Mouse (Mus musculus): ENCODE measurements around the gene Cdc20b. TPM values are rescaled to one million over a fixed set of nuclear protein-coding genes. Genes with fewer than 3 reads are reported as not detected.

The Cdc20b gene
- total and polyA plus RNA-seq, 2 experiments from 2014 or later = 0.60 to 2.4 TPM

DNA sequence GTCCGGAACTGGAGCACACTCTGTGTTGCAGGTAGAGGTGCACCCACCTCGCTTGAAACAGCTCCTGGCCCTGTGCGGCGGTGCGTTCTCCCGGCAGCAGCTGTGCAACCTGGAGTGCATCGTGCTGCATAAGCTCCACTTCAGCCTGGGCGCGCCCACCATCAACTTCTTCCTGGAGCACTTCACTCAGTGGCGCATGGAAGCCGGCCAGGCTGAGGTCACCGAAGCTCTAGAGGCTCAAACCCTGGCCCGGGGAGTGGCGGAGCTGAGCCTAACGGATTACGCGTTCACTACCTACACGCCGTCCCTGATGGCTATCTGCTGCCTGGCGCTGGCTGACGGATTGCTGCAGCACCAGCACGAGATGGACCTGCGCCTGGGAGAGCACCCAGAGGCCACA is 45.4 kb upstream of the Cdc20b start:
- Histone ChIP-seq H3K27me3 (ENCODE audit: insufficient read depth, low read length) (peaks cover 60% of the 10 kb centered on the region), H3K9ac (replicated peaks; ENCODE audit: low read length) (no peak overlapping the region), H3K4me3 (ENCODE audit: low read length) (peak overlapping the region; percentile 54), H3K9me3 (ENCODE audit: low read length) (no peaks in the 10 kb centered on the region), H3K4me2 (ENCODE audit: low read depth, low read length) (peak overlapping the region; percentile 39), H3K27ac (no peak overlapping the region), H3K36me3 (ENCODE audit: insufficient read depth, low read length) (no peaks in the 10 kb centered on the region), H3K4me1 (ENCODE audit: insufficient read depth, low read length) (peaks cover 5% of the 10 kb centered on the region; the same call in 1 of the 2 replicates)
- WGBS = under 1% methylated on average over 23 of the region's 23 CpGs
- no peak for ATAC-seq
- TF ChIP-seq CTCF (IDR thresholded peaks at IDR 0.05; ENCODE audit: low read depth) = no peak
- no peak for DNase-seq (ENCODE audit: low spot score)

DNA sequence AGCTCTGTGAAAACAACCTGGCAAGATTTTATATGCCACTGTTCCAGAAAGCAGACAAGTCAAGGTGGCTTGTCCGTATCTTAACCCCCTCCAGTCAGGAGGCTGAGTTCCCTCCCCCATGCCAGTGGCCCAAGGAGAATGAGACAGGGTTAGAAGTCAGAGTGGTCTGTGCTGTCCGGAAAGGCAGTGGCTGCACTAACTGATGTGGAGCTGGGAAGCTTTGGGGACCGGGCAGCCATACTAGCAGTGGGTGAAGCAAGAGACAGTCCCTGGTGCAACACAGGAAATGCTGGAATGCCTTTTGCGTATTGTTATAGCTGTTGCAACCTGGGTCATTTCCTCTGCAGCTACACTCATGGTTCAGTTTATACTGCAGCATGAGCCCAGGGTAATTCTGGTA is 44.6 kb upstream of the Cdc20b start:
- Histone ChIP-seq H3K9me3 (ENCODE audit: low read length) (no peaks in the 10 kb centered on the region), H3K27ac (no peak overlapping the region), H3K27me3 (ENCODE audit: insufficient read depth, low read length) (peaks cover 68% of the 10 kb centered on the region), H3K4me2 (ENCODE audit: low read depth, low read length) (no peak overlapping the region), H3K4me3 (ENCODE audit: low read length) (no peak overlapping the region), H3K4me1 (ENCODE audit: insufficient read depth, low read length) (peaks cover 5% of the 10 kb centered on the region; the same call in 1 of the 2 replicates), H3K9ac (replicated peaks; ENCODE audit: low read length) (no peak overlapping the region), H3K36me3 (ENCODE audit: insufficient read depth, low read length) (no peaks in the 10 kb centered on the region)
- WGBS = 7% methylated on average over 4 of the region's 4 CpGs
- no peak for ATAC-seq
- TF ChIP-seq CTCF (IDR thresholded peaks at IDR 0.05; ENCODE audit: low read depth) = no peak
- DNase-seq (ENCODE audit: low spot score) = no peak

DNA sequence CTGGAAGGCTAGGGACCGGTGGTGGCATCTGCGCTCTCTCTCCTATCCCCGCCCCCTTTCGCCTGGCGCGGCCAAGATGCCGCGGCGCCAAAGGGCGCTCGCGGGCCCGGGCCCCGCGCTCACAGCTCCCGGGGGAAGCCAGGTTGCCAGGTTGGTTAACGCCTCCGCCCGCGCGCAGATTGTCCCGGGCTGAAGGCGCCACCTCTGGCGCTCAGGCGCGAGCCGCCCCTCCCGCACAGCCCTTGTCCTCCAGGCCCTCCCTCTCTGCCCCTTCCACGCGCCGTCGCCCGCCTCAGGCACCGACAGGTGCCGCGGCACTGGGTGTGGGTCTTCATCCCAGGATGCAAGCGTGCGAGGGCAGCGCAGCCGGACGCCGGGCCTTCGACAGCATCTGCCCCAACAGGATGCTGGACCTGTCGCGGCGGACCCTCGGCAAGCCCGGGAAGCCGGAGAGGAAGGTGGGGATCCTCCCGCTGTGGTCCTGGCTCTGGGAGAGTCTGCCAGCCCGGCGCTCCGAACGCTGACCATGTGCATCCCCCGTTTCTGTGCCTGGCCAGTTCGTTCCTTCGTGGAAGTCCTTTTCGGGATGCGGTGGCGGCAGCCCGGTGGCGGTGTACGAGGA is 41.3 kb upstream of the Cdc20b start, which contains the start of gene Mcidas:
Mcidas (plus strand) TSS at position 315 of the 622 bp plus-strand sequence.
- Histone ChIP-seq H3K36me3 (ENCODE audit: insufficient read depth, low read length) (no peaks in the 10 kb centered on the region), H3K27me3 (ENCODE audit: insufficient read depth, low read length) (peaks cover 79% of the 10 kb centered on the region), H3K4me2 (ENCODE audit: low read depth, low read length) (peak within 1 kb of the TSS; percentile 74), H3K27ac (no peak within 1 kb of the TSS), H3K9ac (replicated peaks; ENCODE audit: low read length) (peak within 1 kb of the TSS; percentile 37), H3K4me1 (ENCODE audit: insufficient read depth, low read length) (peaks cover 5% of the 10 kb centered on the region; the same call in 1 of the 2 replicates), H3K4me3 (ENCODE audit: low read length) (peak within 1 kb of the TSS; percentile 47), H3K9me3 (ENCODE audit: low read length) (no peaks in the 10 kb centered on the region)
- TF ChIP-seq CTCF (IDR thresholded peaks at IDR 0.05; ENCODE audit: low read depth) = no peak
- ATAC-seq = peak; percentile 35
- peak; percentile 25 for DNase-seq (ENCODE audit: low spot score)
- under 1% methylated on average over 57 of the region's 63 CpGs for WGBS

DNA sequence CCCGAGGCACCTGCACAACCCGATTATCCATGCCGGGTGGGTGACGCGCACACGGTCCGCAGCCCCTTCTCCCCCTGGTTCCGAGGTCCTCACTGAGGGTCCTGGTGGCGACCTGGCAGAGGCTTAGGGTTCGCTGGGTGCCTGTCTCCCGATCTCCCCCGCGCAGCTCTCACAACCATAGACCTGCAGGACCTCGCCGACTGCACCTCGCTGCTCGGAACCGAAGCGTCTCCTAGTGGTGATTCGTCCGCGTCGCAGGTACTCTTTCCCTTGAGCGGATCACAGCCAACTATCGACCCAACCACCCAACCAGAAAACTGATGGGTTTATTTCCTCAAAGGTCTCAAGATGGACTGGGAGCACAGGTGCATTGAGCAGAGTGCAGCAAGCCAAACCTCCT is 40.7 kb upstream of the Cdc20b start:
- peak; percentile 52 for ATAC-seq
- WGBS = 1% methylated on average over 25 of the region's 25 CpGs

DNA sequence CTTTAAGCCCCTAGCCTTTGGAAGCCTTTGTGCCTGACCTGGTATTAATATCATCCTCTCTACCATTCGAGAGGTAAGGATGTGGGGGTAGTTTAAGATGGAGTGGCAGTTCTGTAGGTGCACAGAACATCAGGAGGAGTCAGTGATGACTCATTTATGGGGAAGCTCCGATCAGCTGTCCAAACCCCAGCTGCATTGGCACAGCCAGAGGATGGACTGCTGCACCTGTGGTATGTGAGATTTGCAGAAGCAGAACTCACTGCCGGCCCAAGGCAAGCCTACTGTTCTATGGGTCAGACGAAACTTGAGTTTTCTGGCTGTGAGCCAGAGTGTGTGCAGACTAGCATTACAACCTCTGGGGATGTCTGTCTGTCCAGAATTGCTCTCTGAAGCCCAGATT is 38.5 kb upstream of the Cdc20b start:
- ATAC-seq (no peak), DNase-seq (ENCODE audit: low spot score) (no peak)
- Histone ChIP-seq H3K4me2 (ENCODE audit: low read depth, low read length) (no peak overlapping the region), H3K27ac (no peak overlapping the region), H3K9ac (replicated peaks; ENCODE audit: low read length) (no peak overlapping the region), H3K9me3 (ENCODE audit: low read length) (no peaks in the 10 kb centered on the region), H3K27me3 (ENCODE audit: insufficient read depth, low read length) (peaks cover 70% of the 10 kb centered on the region), H3K4me3 (ENCODE audit: low read length) (no peak overlapping the region), H3K4me1 (ENCODE audit: insufficient read depth, low read length) (peaks cover 5% of the 10 kb centered on the region; the same call in 1 of the 2 replicates), H3K36me3 (ENCODE audit: insufficient read depth, low read length) (no peaks in the 10 kb centered on the region)
- no peak for TF ChIP-seq CTCF (IDR thresholded peaks at IDR 0.05; ENCODE audit: low read depth)
- WGBS = 46% methylated on average over 4 of the region's 4 CpGs

More for the DNA sequence above, 40.7 kb upstream of the Cdc20b start:
- Histone ChIP-seq H3K9ac (replicated peaks; ENCODE audit: low read length) (peak overlapping the region; percentile 37; the same call in 1 of the 2 replicates), H3K4me1 (ENCODE audit: insufficient read depth, low read length) (peaks cover 5% of the 10 kb centered on the region; the same call in 1 of the 2 replicates), H3K4me3 (ENCODE audit: low read length) (peak overlapping the region; percentile 47), H3K9me3 (ENCODE audit: low read length) (no peaks in the 10 kb centered on the region), H3K27me3 (ENCODE audit: insufficient read depth, low read length) (peaks cover 79% of the 10 kb centered on the region), H3K4me2 (ENCODE audit: low read depth, low read length) (peak overlapping the region; percentile 74), H3K27ac (no peak overlapping the region), H3K36me3 (ENCODE audit: insufficient read depth, low read length) (no peaks in the 10 kb centered on the region)
- TF ChIP-seq CTCF (IDR thresholded peaks at IDR 0.05; ENCODE audit: low read depth) = peak; percentile 79
- DNase-seq (ENCODE audit: low spot score) = peak; percentile 79

DNA sequence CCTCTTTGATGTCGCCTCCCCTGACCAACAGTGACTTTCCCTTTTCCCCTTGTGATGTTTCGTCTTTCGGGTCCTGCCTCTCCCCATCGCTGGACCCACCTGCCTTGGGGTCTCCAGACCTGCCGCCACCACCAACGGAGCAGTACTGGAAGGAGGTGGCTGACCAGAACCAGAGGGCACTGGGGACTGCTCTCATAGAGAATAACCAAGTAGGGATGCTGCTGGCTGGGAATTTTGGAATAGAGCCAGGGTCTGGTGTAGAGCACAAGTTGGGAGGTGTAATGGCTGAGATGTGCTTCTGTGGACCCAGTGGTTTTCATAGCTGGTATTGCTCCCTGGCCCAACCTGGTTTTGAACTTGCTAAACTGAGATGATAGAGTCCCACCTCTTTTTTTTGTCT is 37.5 kb upstream of the Cdc20b start:
- Histone ChIP-seq H3K4me3 (ENCODE audit: low read length) (no peak overlapping the region), H3K4me2 (ENCODE audit: low read depth, low read length) (no peak overlapping the region), H3K27ac (no peak overlapping the region), H3K9ac (replicated peaks; ENCODE audit: low read length) (no peak overlapping the region), H3K36me3 (ENCODE audit: insufficient read depth, low read length) (no peaks in the 10 kb centered on the region), H3K27me3 (ENCODE audit: insufficient read depth, low read length) (peaks cover 65% of the 10 kb centered on the region), H3K4me1 (ENCODE audit: insufficient read depth, low read length) (peaks cover 5% of the 10 kb centered on the region; the same call in 1 of the 2 replicates), H3K9me3 (ENCODE audit: low read length) (no peaks in the 10 kb centered on the region)
- WGBS = 62% methylated on average over 6 of the region's 6 CpGs
- DNase-seq (ENCODE audit: low spot score) = no peak
- no peak for TF ChIP-seq CTCF (IDR thresholded peaks at IDR 0.05; ENCODE audit: low read depth)
- no peak for ATAC-seq

All from hindbrain, postnatal 0 days (tissue).